Mouse (Mus musculus) heart, postnatal 10 days (tissue): Measurements from ENCODE around the gene Acbd6. TPM values are rescaled to one million over a fixed set of nuclear protein-coding genes. Genes with fewer than 3 reads are reported as not detected.
A peak's percentile ranks its signal among the peaks of the same experiment; 100 is the strongest.

Source experiments
- DNase-seq, 2 experiments: peaks; one replicate each; pipeline ENCODE4 v3.0.0; 2021
- intact Hi-C: fragments of 180-260 bp; cut with DNase I; formaldehyde crosslinking; loops from one replicate; pipeline ENCODE4 v1.15.1; 2025
- total RNA-seq, 2 experiments: library from RNA; stranded (reverse); gene quantifications; 2 replicates each; pipeline ENCODE4 v1.2.3; 2021

Gene Acbd6
- total RNA-seq, 2 experiments from 2014 or later, result 63.4 to 64.7 TPM

GRCm38 (mm10) chr1:155538006-155538405 lies 19.9 kb upstream of the Acbd6 start:
- intact Hi-C loops, result no loop called here
- no peak for DNase-seq

- no peak for DNase-seq
Measured at GRCm38 (mm10) chr1:155557642-155558011, 293 bp upstream of the Acbd6 start.

GRCm38 (mm10) chr1:155560021-155560420 lies 2.1 kb downstream of the Acbd6 start:
- intact Hi-C loops, result no loop called here

More at GRCm38 (mm10) chr1:155557642-155558011, 293 bp upstream of the Acbd6 start:
- intact Hi-C loops, result no loop called here

GRCm38 (mm10) chr1:155560678-155561077 lies 2.8 kb downstream of the Acbd6 start:
- intact Hi-C loops, result no loop called here
- DNase-seq, result no peak

More at GRCm38 (mm10) chr1:155560021-155560420, 2.1 kb downstream of the Acbd6 start:
- DNase-seq, result no peak

GRCm38 (mm10) chr1:155562206-155562605 lies 4.3 kb downstream of the Acbd6 start:
- intact Hi-C loops, result no loop called here
- DNase-seq, result no peak

- DNase-seq, result peak in 1 of 2 experiments; percentile 41
- intact Hi-C loops, result no loop called here
Measured at GRCm38 (mm10) chr1:155564741-155565140, 6.8 kb downstream of the Acbd6 start.

GRCm38 (mm10) chr1:155568133-155568532 lies 10.2 kb downstream of the Acbd6 start:
- intact Hi-C loops, result no loop called here
- DNase-seq, result no peak

GRCm38 (mm10) chr1:155569340-155569739 lies 11.4 kb downstream of the Acbd6 start:
- intact Hi-C loops, result no loop called here
- DNase-seq, result no peak

GRCm38 (mm10) chr1:155574966-155575673 lies 17.2 kb downstream of the Acbd6 start:
- peak; percentile 64 to 83 for DNase-seq
- intact Hi-C loops, result loop anchor here (2.0 kb wide), 1 partner anchor 146 kb away; no protein-coding TSS in a partner anchor

- DNase-seq, result peak; percentile 39 to 61
- intact Hi-C loops, result loop anchor here (1.0 kb wide), 1 partner anchor 209 kb away; no protein-coding TSS in a partner anchor
Measured at GRCm38 (mm10) chr1:155576432-155576831, 18.5 kb downstream of the Acbd6 start.

- no peak for DNase-seq
- intact Hi-C loops, result no loop called here
Measured at GRCm38 (mm10) chr1:155577316-155577715, 19.4 kb downstream of the Acbd6 start.

GRCm38 (mm10) chr1:155587961-155588360 lies 30.0 kb downstream of the Acbd6 start:
- DNase-seq, result no peak
- intact Hi-C loops, result no loop called here

GRCm38 (mm10) chr1:155594141-155594540 lies 36.2 kb downstream of the Acbd6 start:
- peak; percentile 12 to 40 for DNase-seq
- intact Hi-C loops, result no loop called here

- no peak for DNase-seq
- intact Hi-C loops, result no loop called here
Measured at GRCm38 (mm10) chr1:155596576-155596975, 38.7 kb downstream of the Acbd6 start.

- intact Hi-C loops, result no loop called here
- DNase-seq, result no peak
Measured at GRCm38 (mm10) chr1:155604706-155605105, 46.8 kb downstream of the Acbd6 start.

GRCm38 (mm10) chr1:155605391-155606155 lies 47.7 kb downstream of the Acbd6 start:
- intact Hi-C loops, result no loop called here
- no peak for DNase-seq

GRCm38 (mm10) chr1:155606156-155606531 lies 48.2 kb downstream of the Acbd6 start:
- no peak for DNase-seq
- intact Hi-C loops, result no loop called here

GRCm38 (mm10) chr1:155608524-155608923 lies 50.6 kb downstream of the Acbd6 start:
- intact Hi-C loops, result no loop called here
- no peak for DNase-seq

- DNase-seq, result no peak
Measured at GRCm38 (mm10) chr1:155614426-155614825, 56.5 kb downstream of the Acbd6 start.

GRCm38 (mm10) chr1:155621075-155621474 lies 63.2 kb downstream of the Acbd6 start:
- DNase-seq, result no peak
- intact Hi-C loops, result no loop called here

More at GRCm38 (mm10) chr1:155614426-155614825, 56.5 kb downstream of the Acbd6 start:
- intact Hi-C loops, result no loop called here

- intact Hi-C loops, result no loop called here
- DNase-seq, result no peak
Measured at GRCm38 (mm10) chr1:155623192-155623591, 65.3 kb downstream of the Acbd6 start.

- intact Hi-C loops, result no loop called here
Measured at GRCm38 (mm10) chr1:155627746-155628145, 69.8 kb downstream of the Acbd6 start.

More at GRCm38 (mm10) chr1:155627746-155628145, 69.8 kb downstream of the Acbd6 start:
- DNase-seq, result no peak
